Mouse (Mus musculus) MEL (cell line): ENCODE results near the gene Cdh5. TPM values are rescaled to one million over a fixed set of nuclear protein-coding genes. Genes with fewer than 3 reads are reported as not detected.

Experiments
- DNase-seq: peaks from one replicate; pipeline ENCODE4 v3.0.0; 2011; ENCODE audit warnings: low read depth, low spot score
- H3K27ac ChIP-seq: 2 replicates; pipeline ENCODE4 v1.5.1; 2012; ENCODE audit warnings: low read depth, mild to moderate bottlenecking, control low read depth, low read length, moderate library complexity; ENCODE audit not compliant: control insufficient read depth
- H3K27me3 ChIP-seq, 2 experiments: fragments of 150-350 bp in 1 of 2; sonication (generic) in 1 of 2; 2 replicates each; pipeline ENCODE4 v1.6.1; 2012; ENCODE audit warnings: low read length in 2 of 2, mild to moderate bottlenecking in 2 of 2, improper control_type of control experiment in 1 of 2, moderate library complexity in 1 of 2; ENCODE audit not compliant: insufficient read depth in 2 of 2, control insufficient read depth in 1 of 2
- H3K36me3 ChIP-seq, 2 experiments: 2 replicates each; pipeline ENCODE4 v1.6.1; 2012 to 2014; ENCODE audit warnings: low read length in 2 of 2, improper control_type of control experiment in 1 of 2, inconsistent platforms in 1 of 2, mild to moderate bottlenecking in 1 of 2; ENCODE audit not compliant: insufficient read depth in 2 of 2, control insufficient read depth in 1 of 2
- H3K4me1 ChIP-seq, 2 experiments: fragments of 150-350 bp in 1 of 2; sonication (generic) in 1 of 2; 2 replicates each; pipeline ENCODE4 v1.6.1; 2012; ENCODE audit warnings: low read length in 2 of 2, improper control_type of control experiment in 1 of 2, mild to moderate bottlenecking in 1 of 2; ENCODE audit not compliant: insufficient read depth in 2 of 2, control insufficient read depth in 1 of 2
- H3K4me3 ChIP-seq, 2 experiments: fragments of 150-350 bp in 1 of 2; sonication (generic) in 1 of 2; 2 replicates each; pipeline ENCODE4 v1.5.1; 2012; ENCODE audit warnings: low read depth in 2 of 2, low read length in 2 of 2, mild to moderate bottlenecking in 2 of 2, moderate library complexity in 2 of 2, control low read depth in 1 of 2, improper control_type of control experiment in 1 of 2; ENCODE audit not compliant: control insufficient read depth in 1 of 2, insufficient read depth in 1 of 2
- H3K79me2 ChIP-seq: 2 replicates; pipeline ENCODE4 v1.6.1; 2012; ENCODE audit warnings: mild to moderate bottlenecking, low read length, moderate library complexity; ENCODE audit not compliant: control insufficient read depth, poor library complexity, insufficient read depth
- H3K9ac ChIP-seq: 2 replicates; pipeline ENCODE4 v1.6.1; 2012; ENCODE audit warnings: low read depth, mild to moderate bottlenecking, control low read depth, low read length, moderate library complexity; ENCODE audit not compliant: control insufficient read depth, poor library complexity, severe bottlenecking
- H3K9me3 ChIP-seq: fragments of 150-350 bp; sonication (generic); replicated peaks from 2 replicates; pipeline ENCODE4 v1.6.1; 2012; ENCODE audit warnings: mild to moderate bottlenecking, low read length, improper control_type of control experiment, moderate library complexity; ENCODE audit not compliant: insufficient read depth
- CHD1 ChIP-seq: IDR thresholded peaks from 2 replicates; pipeline ENCODE4 v1.6.1; 2012; ENCODE audit warnings: low read depth, mild to moderate bottlenecking, inconsistent platforms, low read length, improper control_type of control experiment
- CHD2 ChIP-seq: IDR thresholded peaks from 2 replicates; pipeline ENCODE4 v1.6.1; 2011; ENCODE audit warnings: low read length, improper control_type of control experiment
- CTCF ChIP-seq, 3 experiments: IDR thresholded peaks in 2 of 3; conservative IDR thresholded peaks in 1 of 3; 2 replicates each; pipeline ENCODE4 v1.5.1; 2011 to 2012; ENCODE audit warnings: low read length in 3 of 3, low read depth in 2 of 3, mild to moderate bottlenecking in 2 of 3, improper control_type of control experiment in 1 of 3, inconsistent platforms in 1 of 3, mixed read lengths in 1 of 3, moderate library complexity in 1 of 3; ENCODE audit not compliant: control insufficient read depth in 1 of 3, insufficient read depth in 1 of 3, poor library complexity in 1 of 3, severe bottlenecking in 1 of 3
- ETS1 ChIP-seq: IDR thresholded peaks from 2 replicates; pipeline ENCODE4 v1.6.1; 2012; ENCODE audit warnings: low read depth, mild to moderate bottlenecking, inconsistent platforms, low read length, improper control_type of control experiment, moderate library complexity
- GABPA ChIP-seq: IDR thresholded peaks from 2 replicates; pipeline ENCODE4 v1.6.1; 2012; ENCODE audit warnings: low read depth, mild to moderate bottlenecking, inconsistent platforms, low read length, improper control_type of control experiment, moderate library complexity
- HCFC1 ChIP-seq: IDR thresholded peaks from 2 replicates; pipeline ENCODE4 v1.6.1; 2012; ENCODE audit warnings: low read depth, mild to moderate bottlenecking, inconsistent platforms, low read length, improper control_type of control experiment, moderate library complexity
- JUND ChIP-seq: IDR thresholded peaks from 2 replicates; pipeline ENCODE4 v1.6.1; 2011; ENCODE audit warnings: low read depth, mild to moderate bottlenecking, improper control_type of control experiment, low read length
- MAZ ChIP-seq: IDR thresholded peaks from 2 replicates; pipeline ENCODE4 v1.6.1; 2012; ENCODE audit warnings: low read depth, mild to moderate bottlenecking, inconsistent platforms, low read length, improper control_type of control experiment
- MXI1 ChIP-seq: IDR thresholded peaks from 2 replicates; pipeline ENCODE4 v1.6.1; 2011; ENCODE audit warnings: mild to moderate bottlenecking, low read depth, low read length, improper control_type of control experiment
- MYC ChIP-seq: IDR thresholded peaks from 2 replicates; pipeline ENCODE4 v1.6.1; 2011; ENCODE audit warnings: low read depth, mild to moderate bottlenecking, low read length, improper control_type of control experiment, moderate library complexity
- NELFE ChIP-seq: IDR thresholded peaks from 2 replicates; pipeline ENCODE4 v1.6.1; 2011; ENCODE audit warnings: low read depth, low read length, improper control_type of control experiment
- NRF1 ChIP-seq: IDR thresholded peaks from 2 replicates; pipeline ENCODE4 v1.6.1; 2014; ENCODE audit warnings: low read depth, mild to moderate bottlenecking, inconsistent platforms, low read length, improper control_type of control experiment, moderate library complexity; ENCODE audit not compliant: poor library complexity, insufficient read depth, severe bottlenecking
- POLR2AphosphoS2 ChIP-seq: IDR thresholded peaks from 2 replicates; pipeline ENCODE4 v1.6.1; 2011; ENCODE audit warnings: low read length, improper control_type of control experiment
- POLR2AphosphoS5 ChIP-seq: IDR thresholded peaks from 2 replicates; pipeline ENCODE4 v1.6.1; 2012; ENCODE audit warnings: low read depth, borderline replicate concordance, mild to moderate bottlenecking, inconsistent platforms, low read length, moderate library complexity, mixed read lengths
- RAD21 ChIP-seq: IDR thresholded peaks from 2 replicates; pipeline ENCODE4 v1.6.1; 2011; ENCODE audit warnings: mild to moderate bottlenecking, low read depth, low read length, improper control_type of control experiment
- RCOR1 ChIP-seq: IDR thresholded peaks from 2 replicates; pipeline ENCODE4 v1.6.1; 2012; ENCODE audit warnings: low read depth, mild to moderate bottlenecking, inconsistent platforms, low read length, improper control_type of control experiment
- SIN3A ChIP-seq: IDR thresholded peaks from 2 replicates; pipeline ENCODE4 v1.6.1; 2012; ENCODE audit warnings: low read length, improper control_type of control experiment, inconsistent platforms
- TAL1 ChIP-seq: IDR thresholded peaks from 2 replicates; pipeline ENCODE4 v1.6.1; 2012; ENCODE audit warnings: mild to moderate bottlenecking, inconsistent platforms, low read length, moderate library complexity, mixed read lengths
- TBP ChIP-seq: IDR thresholded peaks from 2 replicates; pipeline ENCODE4 v1.8.0; 2011; ENCODE audit warnings: low read depth, low read length, improper control_type of control experiment
- UBTF ChIP-seq: IDR thresholded peaks from 2 replicates; pipeline ENCODE4 v1.6.1; 2012; ENCODE audit warnings: low read depth, mild to moderate bottlenecking, inconsistent platforms, low read length, improper control_type of control experiment, moderate library complexity, borderline replicate concordance; ENCODE audit not compliant: insufficient read depth
- USF1 ChIP-seq: IDR thresholded peaks from 2 replicates; pipeline ENCODE4 v1.6.1; 2014; ENCODE audit warnings: low read depth, mild to moderate bottlenecking, inconsistent platforms, low read length, improper control_type of control experiment, moderate library complexity
- ZC3H11A ChIP-seq: IDR thresholded peaks from 2 replicates; pipeline ENCODE4 v1.6.1; 2012; ENCODE audit warnings: low read depth, mild to moderate bottlenecking, inconsistent platforms, low read length, improper control_type of control experiment
- ZMIZ1 ChIP-seq: IDR thresholded peaks from 2 replicates; pipeline ENCODE4 v1.6.1; 2012; ENCODE audit warnings: low read depth, mild to moderate bottlenecking, inconsistent platforms, low read length, improper control_type of control experiment, moderate library complexity
- polyA plus RNA-seq, 2 experiments: library from polyadenylated mRNA; stranded (reverse) in 1 of 2; unstranded in 1 of 2; fragments of >175 nt in 1 of 2; fragments of >200 nt in 1 of 2; gene quantifications; 2 replicates each; pipeline versions ENCODE4 v1.2.1 to v1.2.4; 2012; ENCODE audit warnings: low replicate concordance in 2 of 2, low read depth in 1 of 2; ENCODE audit not compliant: insufficient read length in 2 of 2, insufficient read depth in 1 of 2, missing spikeins in 1 of 2
- total RNA-seq: library from RNA; depleted of rRNA; stranded (reverse); fragments of 300-350 nt; gene quantifications from 2 replicates; pipeline ENCODE4 v1.2.3, GENCODE M21; 2012

The Cdh5 gene
- total and polyA plus RNA-seq, 3 experiments, result not detected

DNA sequence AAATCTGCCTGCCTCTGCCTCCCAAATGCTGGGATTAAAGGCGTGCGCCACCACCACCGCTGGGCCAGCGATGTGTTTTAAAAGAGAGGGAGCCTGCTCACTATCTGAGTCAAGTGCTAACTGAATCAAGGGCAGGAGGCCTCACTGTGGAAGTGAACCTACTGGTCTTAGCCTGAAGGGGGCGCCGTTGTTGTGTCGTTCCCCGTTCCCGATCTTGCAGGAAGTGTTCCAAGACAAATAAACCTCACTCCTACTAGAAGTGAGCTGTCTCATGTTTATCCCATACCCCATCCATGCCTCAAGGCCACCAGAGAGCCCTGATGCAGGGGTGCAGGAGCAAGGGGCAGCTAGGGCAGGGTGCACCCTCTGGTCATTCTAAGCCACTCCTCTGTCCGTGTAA lies 16.1 kb upstream of the Cdh5 start:
- DNase-seq, result no peak
- TF ChIP-seq CTCF (IDR thresholded peaks at IDR 0.05 in 2 of 3, conservative IDR thresholded peaks at IDR 0.05 in 1 of 3; ENCODE audit: control insufficient read depth in 1 of 3, insufficient read depth in 1 of 3, low read depth in 2 of 3, low read length in 3 of 3, poor library complexity in 1 of 3, severe bottlenecking in 1 of 3), result 0 out of 6 replicates have a peak, but pooled peaks of 1 of the 3 experiments have one; percentile 12
- TF ChIP-seq CHD1, result no peak
- no peak for TF ChIP-seq MXI1
- no peak for TF ChIP-seq JUND
- no peak for TF ChIP-seq ZMIZ1
- Histone ChIP-seq H3K27me3 (no peaks in the 10 kb centered on the region), H3K9ac (no peak overlapping the region), H3K9me3 (no peaks in the 10 kb centered on the region), H3K27ac (no peak overlapping the region), H3K36me3 (no peaks in the 10 kb centered on the region), H3K79me2 (no peaks in the 10 kb centered on the region), H3K4me3 (no peak overlapping the region), H3K4me1 (no peaks in the 10 kb centered on the region)

DNA sequence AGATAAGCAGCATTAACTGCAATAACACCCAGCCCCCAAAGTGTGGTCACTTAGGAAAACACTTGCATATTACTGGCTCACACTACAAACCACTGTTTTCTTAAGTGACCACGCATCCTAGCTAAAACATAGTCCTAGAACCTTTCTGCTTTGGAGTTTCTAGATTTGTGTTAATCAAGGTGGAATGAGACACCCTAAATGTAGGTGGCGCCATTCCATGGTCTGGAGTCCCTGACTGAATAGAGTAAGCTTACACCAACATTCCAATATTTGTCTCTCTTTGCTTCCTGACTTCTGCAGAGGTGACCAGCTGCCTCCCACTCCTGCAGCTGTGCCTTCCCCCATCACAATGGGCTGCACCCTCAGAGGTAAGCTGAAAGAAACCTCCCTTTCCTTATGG lies 14.8 kb upstream of the Cdh5 start:
- Histone ChIP-seq H3K27me3 (no peaks in the 10 kb centered on the region), H3K27ac (no peak overlapping the region), H3K79me2 (no peaks in the 10 kb centered on the region), H3K36me3 (no peaks in the 10 kb centered on the region), H3K9ac (no peak overlapping the region), H3K9me3 (no peaks in the 10 kb centered on the region), H3K4me1 (no peaks in the 10 kb centered on the region), H3K4me3 (no peak overlapping the region)
- TF ChIP-seq RAD21 (no peak), ZC3H11A (no peak), POLR2AphosphoS2 (no peak), RCOR1 (no peak), MXI1 (no peak), CHD2 (no peak), ETS1 (no peak), POLR2AphosphoS5 (no peak), NELFE (no peak), GABPA (no peak), MYC (no peak), CHD1 (no peak), UBTF (no peak), TAL1 (no peak), HCFC1 (no peak), NRF1 (no peak), MAZ (no peak), USF1 (no peak), SIN3A (no peak), TBP (no peak)
- DNase-seq, result no peak
